Mouse (Mus musculus): ENCODE data around the gene Trcg1.

DNA sequence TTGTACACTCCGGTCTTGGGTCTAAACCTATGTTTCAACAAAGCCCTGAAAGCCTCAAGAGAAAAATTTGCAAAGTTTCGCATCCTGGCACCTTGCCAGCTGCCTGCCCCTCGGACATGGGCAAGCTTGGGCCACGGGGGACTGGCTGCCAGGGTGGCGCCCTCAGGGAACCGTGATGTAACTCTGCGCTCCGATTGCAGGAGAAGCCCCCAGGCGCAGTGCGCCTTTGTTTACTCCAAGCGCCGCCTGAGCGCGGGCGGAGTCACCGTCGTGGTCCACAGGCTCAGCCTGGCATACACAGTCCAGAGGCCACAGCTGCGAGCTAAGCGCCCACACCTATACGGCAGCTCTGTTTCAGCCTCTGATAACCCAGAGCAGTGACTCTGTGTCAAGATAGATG lies 45.2 kb downstream of the Trcg1 start:
- TF ChIP-seq POLR2A (IDR thresholded peaks at IDR 0.05; ENCODE audit: low read depth, low read length): no peak
- TF ChIP-seq CTCF (IDR thresholded peaks at IDR 0.05; ENCODE audit: borderline replicate concordance, insufficient read depth, low read length): no peak

Measured in embryonic fibroblast, embryonic 13.5 days (primary cell).